Mouse (Mus musculus) adrenal gland, adult 8-10 months (tissue): ENCODE results near the gene Lrrc46. TPM values are rescaled to one million over a fixed set of nuclear protein-coding genes. Genes with fewer than 3 reads are reported as not detected.

ENCODE experiments used
- DNase-seq: peaks from one replicate; pipeline ENCODE4 v3.0.0; 2022
- microRNA-seq, 2 experiments: library from miRNA; unstranded; fragments of <30 nt; microRNA quantifications; one replicate each; pipeline ENCODE4 v1.2.0; 2022
- total RNA-seq, 4 experiments: library from RNA; stranded (reverse); gene quantifications; 2 replicates each; pipeline ENCODE4 v1.2.4; 2022

Gene Lrrc46
- total RNA-seq, 4 experiments from 2014 or later = 1.1 to 1.5 (median 1.3) TPM

- DNase-seq = no peak
These were observed 31.9 kb downstream of the Lrrc46 start for GRCm38 (mm10) chr11:97009198-97009790.

GRCm38 (mm10) chr11:97007093-97007794 lies 34.0 kb downstream of the Lrrc46 start:
- no peak for DNase-seq

GRCm38 (mm10) chr11:97003170-97003569 lies 38.0 kb downstream of the Lrrc46 start:
- no peak for DNase-seq

- DNase-seq = no peak
These were observed 43.7 kb downstream of the Lrrc46 start for GRCm38 (mm10) chr11:96997380-96997956.

GRCm38 (mm10) chr11:96996773-96997379 lies 44.3 kb downstream of the Lrrc46 start:
- no peak for DNase-seq

GRCm38 (mm10) chr11:96995836-96996772 lies 45.1 kb downstream of the Lrrc46 start:
- DNase-seq = no peak

GRCm38 (mm10) chr11:96995031-96995430 lies 46.2 kb downstream of the Lrrc46 start:
- no peak for DNase-seq

- no peak for DNase-seq
These were observed 48.4 kb downstream of the Lrrc46 start for GRCm38 (mm10) chr11:96992722-96993311.

GRCm38 (mm10) chr11:96991501-96991900 lies 49.7 kb downstream of the Lrrc46 start:
- DNase-seq = no peak

- DNase-seq = no peak
These were observed 53.1 kb downstream of the Lrrc46 start for GRCm38 (mm10) chr11:96987873-96988655.

- no peak for DNase-seq
These were observed 54.7 kb downstream of the Lrrc46 start for GRCm38 (mm10) chr11:96986463-96986862.

GRCm38 (mm10) chr11:96984903-96985302 lies 56.3 kb downstream of the Lrrc46 start:
- DNase-seq = no peak

Small RNA genes within 50 kb of the gene (microRNA-seq; reads per million reads assigned to microRNA genes)
- 0.70 to 1.2 reads per million in 2 experiments for gene Mir8103

Other genes starting within 250 kb of the Lrrc46 start
- 100 to 1,000 TPM; 460 to 743 (median 603) TPM for gene Nfe2l1, start 211.4 kb downstream of the Lrrc46 start, total RNA-seq
- gene Copz2, start 191.5 kb downstream of the Lrrc46 start, total RNA-seq = 10 to 100 TPM; 60.6 to 73.0 (median 64.0) TPM
- gene Cdk5rap3, start 124.9 kb downstream of the Lrrc46 start, total RNA-seq = 10 to 100 TPM; 55.2 to 82.1 (median 71.5) TPM
- gene Prr15l, start 113.3 kb downstream of the Lrrc46 start, total RNA-seq = under 1 TPM in 3 of 4 experiments, not detected in 1; 0.28 to 0.70 (median 0.32) TPM
- 10 to 100 TPM; 34.5 to 43.3 (median 39.4) TPM for gene Pnpo, start 97.4 kb downstream of the Lrrc46 start, total RNA-seq
- 10 to 100 TPM; 13.8 to 21.0 (median 16.4) TPM for gene Sp2, start 58.4 kb downstream of the Lrrc46 start, total RNA-seq
- under 1 TPM; 0.28 to 0.94 (median 0.61) TPM for gene Sp6, start 28.0 kb downstream of the Lrrc46 start, total RNA-seq
- gene Scrn2, start 11.5 kb downstream of the Lrrc46 start, total RNA-seq = 10 to 100 TPM; 19.4 to 40.6 (median 31.8) TPM
- gene Mrpl10, start 153 bp upstream of the Lrrc46 start, total RNA-seq = 100 to 1,000 TPM; 129 to 161 (median 147) TPM
- 10 to 100 TPM; 14.3 to 23.7 (median 18.1) TPM for gene Osbpl7, start 9.2 kb upstream of the Lrrc46 start, total RNA-seq
- gene Tbx21, start 73.9 kb upstream of the Lrrc46 start, total RNA-seq = under 1 TPM; 0.31 to 0.51 (median 0.48) TPM
- gene Tbkbp1, start 110.1 kb upstream of the Lrrc46 start, total RNA-seq = 10 to 100 TPM in 3 of 4 experiments, 1 to 10 TPM in 1; 9.5 to 13.8 (median 11.6) TPM
- gene Kpnb1, start 146.5 kb upstream of the Lrrc46 start, total RNA-seq = 100 to 1,000 TPM; 115 to 133 (median 124) TPM
- 100 to 1,000 TPM in 2 of 4 experiments, 10 to 100 TPM in 2; 79.8 to 128 (median 106) TPM for gene Npepps, start 239.2 kb upstream of the Lrrc46 start, total RNA-seq